In genomic region chr2:19055500-19055899, GRCm38 (mm10) we compare ENCODE assay signal across 1 mouse cellular context.
TF ChIP-seq lines count a peak whose summit lies in the region.

No protein-coding gene starts in this region.

TF ChIP-seq in MEL, 35 proteins besides CTCF, POLR2A, EP300 and RAD21 (continued from another document):
- TF ChIP-seq SMC3 (IDR thresholded peaks at IDR 0.05; ENCODE audit: low read depth, low read length) (no peak; the same call in 1 of the 2 replicates), POLR2AphosphoS2 (IDR thresholded peaks at IDR 0.05; ENCODE audit: low read length) (no peak), MYC (IDR thresholded peaks at IDR 0.05; ENCODE audit: low read depth, low read length) (0 out of 2 replicates have a peak, but pooled peaks have one; percentile 26), JUND (IDR thresholded peaks at IDR 0.05; ENCODE audit: low read depth, low read length) (no peak), UBTF (IDR thresholded peaks at IDR 0.05; ENCODE audit: borderline replicate concordance, insufficient read depth, low read depth, low read length) (no peak), GATA1 (IDR thresholded peaks at IDR 0.05; ENCODE audit: low read depth, low read length) (peak; percentile 79), TBP (IDR thresholded peaks at IDR 0.05; ENCODE audit: low read depth, low read length) (peak; percentile 54; the same call in 1 of the 2 replicates), ZNF384 (IDR thresholded peaks at IDR 0.05; ENCODE audit: low read depth, low read length) (no peak), POLR2AphosphoS5 (IDR thresholded peaks at IDR 0.05; ENCODE audit: borderline replicate concordance, low read depth, low read length) (no peak), ETS1 (IDR thresholded peaks at IDR 0.05; ENCODE audit: low read depth, low read length) (peak; percentile 68; the same call in 1 of the 2 replicates), USF1 (IDR thresholded peaks at IDR 0.05; ENCODE audit: low read depth, low read length) (no peak), BHLHE40 (IDR thresholded peaks at IDR 0.05; ENCODE audit: borderline replicate concordance, low read depth, low read length) (no peak), HCFC1 (IDR thresholded peaks at IDR 0.05; ENCODE audit: low read depth, low read length) (no peak), CHD1 (IDR thresholded peaks at IDR 0.05; ENCODE audit: low read depth, low read length) (no peak), MAX (IDR thresholded peaks at IDR 0.05; ENCODE audit: low read length) (no peak), TAL1 (IDR thresholded peaks at IDR 0.05; ENCODE audit: low read length) (peak; percentile 75)
